Mouse (Mus musculus): ENCODE measurements at regions not wholly inside any gene's neighbourhood (a gene's known extent, or its start where the extent isn't known, plus 50 kb on each side); places are given as distances from the start of the nearest gene placed in this dataset.

GRCm38 (mm10) chr1:67640353-67640752 is 517.5 kb downstream of the Cps1 start:
- Histone ChIP-seq H3K27me3 (ENCODE audit: control insufficient read depth, insufficient read depth, low read length) (no peaks in the 10 kb centered on the region), H3K4me1 (ENCODE audit: control insufficient read depth, insufficient read depth, low read length) (no peaks in the 10 kb centered on the region), H3K27ac (ENCODE audit: insufficient read depth, low read length) (no peak overlapping the region), H3K4me3 (replicated peaks; ENCODE audit: insufficient read depth, low read depth, low read length) (no peak overlapping the region)
- peak in 1 of 2 experiments; percentile 25 for DNase-seq
- WGBS = 21% methylated on average over 9 of the region's 9 CpGs
- TF ChIP-seq CTCF (IDR thresholded peaks at IDR 0.05; ENCODE audit: borderline replicate concordance, insufficient read depth, low read depth, low read length) (peak; percentile 59; the same call in 1 of the 2 replicates), POLR2A (IDR thresholded peaks at IDR 0.05; ENCODE audit: borderline replicate concordance, insufficient read depth, low read length) (no peak)

GRCm38 (mm10) chr1:67640766-67641165 is 517.9 kb downstream of the Cps1 start:
- Histone ChIP-seq H3K4me3 (replicated peaks; ENCODE audit: insufficient read depth, low read depth, low read length) (no peak overlapping the region), H3K27me3 (ENCODE audit: control insufficient read depth, insufficient read depth, low read length) (no peaks in the 10 kb centered on the region), H3K27ac (ENCODE audit: insufficient read depth, low read length) (no peak overlapping the region), H3K4me1 (ENCODE audit: control insufficient read depth, insufficient read depth, low read length) (no peaks in the 10 kb centered on the region)
- no peak for TF ChIP-seq POLR2A (IDR thresholded peaks at IDR 0.05; ENCODE audit: borderline replicate concordance, insufficient read depth, low read length)
- no peak for TF ChIP-seq CTCF (IDR thresholded peaks at IDR 0.05; ENCODE audit: borderline replicate concordance, insufficient read depth, low read depth, low read length)
- WGBS = 69% methylated on average over 6 of the region's 6 CpGs
- no peak for DNase-seq

- DNase-seq = no peak
- TF ChIP-seq CTCF (IDR thresholded peaks at IDR 0.05; ENCODE audit: borderline replicate concordance, insufficient read depth, low read depth, low read length) (no peak), POLR2A (IDR thresholded peaks at IDR 0.05; ENCODE audit: borderline replicate concordance, insufficient read depth, low read length) (no peak)
- Histone ChIP-seq H3K4me3 (replicated peaks; ENCODE audit: insufficient read depth, low read depth, low read length) (no peak overlapping the region), H3K4me1 (ENCODE audit: control insufficient read depth, insufficient read depth, low read length) (no peaks in the 10 kb centered on the region), H3K27me3 (ENCODE audit: control insufficient read depth, insufficient read depth, low read length) (no peaks in the 10 kb centered on the region), H3K27ac (ENCODE audit: insufficient read depth, low read length) (no peak overlapping the region)
- WGBS = 36% methylated on average over 4 of the region's 4 CpGs
These were observed 520.8 kb downstream of the Cps1 start for GRCm38 (mm10) chr1:67643627-67644026.
